Mouse (Mus musculus) kidney, embryonic 14.5 days (tissue): ENCODE data around the gene Mpp3. TPM values are rescaled to one million over a fixed set of nuclear protein-coding genes. Genes with fewer than 3 reads are reported as not detected.

Experiments used
- ATAC-seq: fragments of 200-750 bp; cut with Nextera tagmentation; 2 replicates; pipeline ENCODE4 v1.8.0; 2017; ENCODE audit warnings: moderate number of reproducible peaks, mild to moderate bottlenecking, moderate TSS enrichment, moderate library complexity; ENCODE audit not compliant: low FRiP score, low TSS enrichment
- H3K27ac ChIP-seq: fragments of 300-500 bp; sonication (generic); 2 replicates; pipeline ENCODE4 v1.5.1; 2014; ENCODE audit warnings: low read depth, mild to moderate bottlenecking, low read length, moderate library complexity, mixed read lengths
- H3K27me3 ChIP-seq: fragments of 300-500 bp; sonication (generic); 2 replicates; pipeline ENCODE4 v1.6.1; 2014; ENCODE audit warnings: mild to moderate bottlenecking, low read length; ENCODE audit not compliant: control insufficient read depth, insufficient read depth
- H3K36me3 ChIP-seq: fragments of 300-500 bp; sonication (generic); 2 replicates; pipeline ENCODE4 v1.6.1; 2014; ENCODE audit warnings: low read length, mixed read lengths; ENCODE audit not compliant: control insufficient read depth, insufficient read depth
- H3K4me1 ChIP-seq: fragments of 300-500 bp; sonication (generic); 2 replicates; pipeline ENCODE4 v1.6.1; 2014; ENCODE audit warnings: low read length, mixed read lengths; ENCODE audit not compliant: control insufficient read depth, insufficient read depth
- H3K4me2 ChIP-seq: fragments of 300-500 bp; sonication (generic); replicated peaks from 2 replicates; pipeline ENCODE4 v1.6.1; 2014; ENCODE audit warnings: low read depth, mild to moderate bottlenecking, low read length
- H3K4me3 ChIP-seq: fragments of 300-500 bp; sonication (generic); 2 replicates; pipeline ENCODE4 v1.5.1; 2014; ENCODE audit warnings: mild to moderate bottlenecking, low read length
- H3K9ac ChIP-seq: fragments of 300-500 bp; sonication (generic); 2 replicates; pipeline ENCODE4 v1.6.1; 2014; ENCODE audit warnings: low read depth, mild to moderate bottlenecking, low read length, moderate library complexity
- H3K9me3 ChIP-seq: fragments of 300-500 bp; sonication (generic); 2 replicates; pipeline ENCODE4 v1.6.1; 2016; ENCODE audit warnings: low read length; ENCODE audit not compliant: control insufficient read depth
- WGBS: fragments of 180-500 bp; shearing (Covaris S2); extraction: QIAGEN DNeasy Blood & Tissue Kit; methylation state at CpG from one replicate; pipeline ENCODE4 v1.1.7; 2014; 5-methylcytosine and 5-hydroxymethylcytosine counted together
- polyA plus RNA-seq: library from polyadenylated mRNA; unstranded; fragments of >200 nt; fragmentation: Nextera tagmentation; extraction: Ambion mirVana; gene quantifications from 2 replicates; pipeline ENCODE4 v1.2.1, GENCODE M21; 2014

The Mpp3 gene
- polyA plus RNA-seq, 1 experiment from 2014 or later = 8.4 TPM

DNA sequence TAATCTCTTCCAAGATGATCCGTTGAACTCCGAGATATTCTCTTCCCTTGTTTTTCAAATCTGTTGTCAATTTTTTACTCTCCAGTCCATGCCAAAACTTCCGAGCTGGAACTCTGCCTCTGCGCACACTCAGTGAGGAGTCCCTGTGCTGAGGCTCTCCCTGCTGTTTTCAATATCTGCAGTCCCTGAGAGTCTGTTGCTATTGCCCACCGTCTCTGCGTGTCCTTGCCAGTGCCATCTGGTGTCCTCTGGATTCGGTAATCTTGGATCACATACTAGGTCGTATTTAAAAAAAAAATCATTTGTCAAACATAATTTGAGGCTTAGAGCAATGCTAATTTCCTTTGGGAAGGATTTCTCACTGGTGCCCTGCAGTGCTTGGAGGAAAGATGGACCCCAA, 6.6 kb upstream of the Mpp3 start:
- 78% methylated on average over 8 of the region's 8 CpGs for WGBS
- no peaks in the 10 kb centered on the region for H3K36me3 ChIP-seq

DNA sequence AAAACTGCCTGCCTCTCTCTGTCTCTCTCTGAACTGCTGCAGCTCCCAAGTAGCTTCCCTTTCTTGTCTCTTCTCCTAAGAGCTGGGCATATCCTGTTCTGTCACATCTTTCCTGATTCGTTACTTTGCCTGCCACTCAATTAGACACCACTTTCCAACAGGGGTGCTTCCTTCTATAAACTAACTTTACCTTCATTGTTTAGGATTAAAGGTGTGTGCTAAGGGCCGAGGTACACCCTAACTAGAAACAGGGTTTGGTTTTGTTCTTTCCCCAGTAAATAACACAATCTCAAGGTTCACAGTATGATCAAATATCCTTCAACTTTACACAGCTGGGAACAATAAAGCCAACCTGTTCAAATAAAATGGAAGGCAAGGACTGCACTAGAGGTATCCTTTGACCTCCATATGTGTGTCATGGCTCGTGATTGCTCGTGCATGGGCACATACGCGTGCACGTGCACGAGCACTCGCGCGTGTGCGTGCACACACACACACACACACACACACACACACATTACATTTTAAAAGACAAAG, 4.9 kb upstream of the Mpp3 start:
- no peaks in the 10 kb centered on the region for H3K36me3 ChIP-seq
- H3K4me1 ChIP-seq = no peaks in the 10 kb centered on the region
- H3K9ac ChIP-seq = no peak overlapping the region
- H3K9me3 ChIP-seq = no peaks in the 10 kb centered on the region
- ATAC-seq = no peak
- no peak overlapping the region for H3K4me3 ChIP-seq
- H3K4me2 ChIP-seq = no peak overlapping the region
- peaks cover 3% of the 10 kb centered on the region for H3K27me3 ChIP-seq
- 89% methylated on average over 12 of the region's 12 CpGs for WGBS
- H3K27ac ChIP-seq = no peak overlapping the region

More for the DNA sequence above, 6.6 kb upstream of the Mpp3 start:
- Histone ChIP-seq H3K27me3 (no peaks in the 10 kb centered on the region; the same call in 1 of the 2 replicates), H3K4me2 (no peak overlapping the region), H3K4me1 (peaks cover 5% of the 10 kb centered on the region; the same call in 1 of the 2 replicates), H3K4me3 (no peak overlapping the region), H3K9ac (no peak overlapping the region), H3K27ac (no peak overlapping the region), H3K9me3 (no peaks in the 10 kb centered on the region)
- ATAC-seq = no peak

DNA sequence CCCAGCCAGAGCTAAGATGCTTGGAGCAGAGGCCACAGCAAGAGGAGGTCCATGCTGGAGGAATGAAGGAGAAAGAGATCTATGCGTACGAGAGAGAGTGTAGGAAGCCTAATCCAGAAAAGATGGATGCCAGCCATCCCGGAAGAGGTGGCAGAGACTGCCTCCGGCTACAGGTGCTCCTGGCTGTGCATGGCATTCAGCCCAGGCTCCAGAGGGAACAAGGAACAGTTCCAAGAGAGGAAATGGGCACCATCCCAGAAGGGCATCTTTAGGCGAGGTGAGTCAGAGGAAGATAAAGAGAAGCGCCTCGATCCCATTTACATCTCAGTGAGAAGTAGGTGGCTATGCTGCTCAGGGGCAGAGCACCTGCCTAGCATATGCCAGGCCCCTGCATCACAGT, 2.9 kb upstream of the Mpp3 start:
- Histone ChIP-seq H3K4me2 (no peak overlapping the region), H3K9me3 (no peaks in the 10 kb centered on the region), H3K4me3 (no peak overlapping the region), H3K9ac (no peak overlapping the region), H3K4me1 (peaks cover 6% of the 10 kb centered on the region), H3K27me3 (peaks cover 3% of the 10 kb centered on the region; the same call in 1 of the 2 replicates), H3K27ac (no peak overlapping the region), H3K36me3 (no peaks in the 10 kb centered on the region)
- no peak for ATAC-seq
- 87% methylated on average over 7 of the region's 7 CpGs for WGBS

DNA sequence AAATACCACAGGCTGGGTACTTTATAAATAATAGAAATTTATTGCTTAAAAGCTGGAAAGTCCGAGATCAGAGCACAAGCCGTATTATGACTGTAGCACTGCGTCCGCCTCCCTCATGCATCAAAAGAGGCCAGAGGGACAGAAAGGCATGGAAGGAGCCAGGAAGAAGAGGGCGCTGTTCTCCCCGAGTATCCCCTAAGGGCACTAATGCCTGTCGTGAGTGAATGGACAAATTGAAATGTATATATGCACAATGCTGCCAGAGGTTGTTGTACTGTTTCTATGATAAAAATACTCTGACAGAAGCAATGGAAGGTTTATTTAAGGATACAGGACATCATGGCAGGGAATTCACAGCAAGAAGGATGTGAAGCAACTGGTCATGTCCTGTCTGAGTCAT, 1.7 kb upstream of the Mpp3 start:
- Histone ChIP-seq H3K27ac (no peak overlapping the region), H3K27me3 (peaks cover 5% of the 10 kb centered on the region; the same call in 1 of the 2 replicates), H3K4me2 (no peak overlapping the region), H3K4me1 (peaks cover 16% of the 10 kb centered on the region), H3K9ac (no peak overlapping the region), H3K36me3 (no peaks in the 10 kb centered on the region), H3K9me3 (no peaks in the 10 kb centered on the region), H3K4me3 (no peak overlapping the region)
- 36% methylated on average over 7 of the region's 7 CpGs for WGBS
- no peak for ATAC-seq

DNA sequence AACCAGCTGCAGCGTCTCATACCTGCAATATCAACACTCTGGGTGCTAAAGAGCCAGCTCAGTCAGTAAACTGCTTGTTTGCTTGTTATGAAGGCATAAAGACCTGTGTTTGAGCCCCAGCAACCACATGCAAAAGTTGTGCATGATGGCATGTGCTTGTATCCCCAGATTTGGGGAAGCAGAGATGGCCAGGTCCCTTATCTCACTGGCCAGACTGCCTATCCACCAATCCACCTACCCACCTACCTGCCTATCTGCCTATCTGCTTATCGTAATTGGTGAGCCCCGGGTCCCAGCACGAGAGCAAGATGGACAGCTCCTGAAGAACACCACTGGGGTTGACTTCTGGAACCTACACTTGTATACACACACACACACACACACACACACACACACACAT, 1.0 kb upstream of the Mpp3 start:
- no peak overlapping the region for H3K4me2 ChIP-seq
- H3K27ac ChIP-seq = no peak overlapping the region
- H3K4me1 ChIP-seq = peaks cover 16% of the 10 kb centered on the region
- no peaks in the 10 kb centered on the region for H3K36me3 ChIP-seq
- ATAC-seq = no peak
- no peak overlapping the region for H3K9ac ChIP-seq
- no peaks in the 10 kb centered on the region for H3K9me3 ChIP-seq
- 82% methylated on average over 4 of the region's 4 CpGs for WGBS
- no peak overlapping the region for H3K4me3 ChIP-seq
- peaks cover 7% of the 10 kb centered on the region; the same call in 1 of the 2 replicates for H3K27me3 ChIP-seq

DNA sequence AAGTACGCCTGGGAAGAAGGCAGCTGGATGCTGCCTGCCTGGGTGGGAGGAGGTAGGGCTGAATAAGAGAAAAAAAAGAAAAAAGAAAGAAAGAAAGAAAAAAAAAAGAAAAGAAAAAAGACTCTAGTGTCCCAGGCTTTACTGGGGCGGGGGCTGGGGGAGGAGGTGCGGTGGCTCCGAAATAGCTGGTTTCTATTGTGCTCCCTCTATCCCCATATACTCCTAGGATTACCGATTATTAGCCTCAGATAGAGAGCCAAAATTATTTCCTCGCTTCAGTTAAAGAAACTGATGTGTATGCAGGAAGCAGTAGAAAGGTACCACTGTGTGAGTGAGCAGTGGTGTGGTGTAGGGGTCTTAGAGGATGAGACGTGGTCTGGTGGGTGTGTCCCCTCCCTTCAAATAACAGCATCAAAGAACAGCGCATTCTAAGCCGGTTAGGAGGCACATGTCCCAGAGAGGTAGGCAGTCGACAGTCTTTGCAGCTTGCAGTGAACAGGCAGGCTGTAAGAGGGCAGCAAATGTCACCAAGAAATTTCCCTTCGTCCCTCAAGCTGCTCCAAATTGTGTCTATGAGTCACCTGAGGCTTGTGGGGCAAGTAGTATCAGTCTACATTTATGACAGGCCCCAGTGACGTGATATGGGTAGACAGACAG, 772 bp downstream of the Mpp3 start:
- Histone ChIP-seq H3K4me2 (peak overlapping the region; percentile 80), H3K9me3 (no peaks in the 10 kb centered on the region), H3K36me3 (peaks cover 3% of the 10 kb centered on the region; the same call in 1 of the 2 replicates), H3K9ac (no peak overlapping the region), H3K4me3 (peak overlapping the region; percentile 46), H3K27me3 (peaks cover 7% of the 10 kb centered on the region; the same call in 1 of the 2 replicates), H3K4me1 (peaks cover 16% of the 10 kb centered on the region), H3K27ac (peak overlapping the region; percentile 71)
- ATAC-seq = 0 out of 2 replicates have a peak, but pooled peaks have one; percentile 20
- WGBS = 6% methylated on average over 12 of the region's 12 CpGs

DNA sequence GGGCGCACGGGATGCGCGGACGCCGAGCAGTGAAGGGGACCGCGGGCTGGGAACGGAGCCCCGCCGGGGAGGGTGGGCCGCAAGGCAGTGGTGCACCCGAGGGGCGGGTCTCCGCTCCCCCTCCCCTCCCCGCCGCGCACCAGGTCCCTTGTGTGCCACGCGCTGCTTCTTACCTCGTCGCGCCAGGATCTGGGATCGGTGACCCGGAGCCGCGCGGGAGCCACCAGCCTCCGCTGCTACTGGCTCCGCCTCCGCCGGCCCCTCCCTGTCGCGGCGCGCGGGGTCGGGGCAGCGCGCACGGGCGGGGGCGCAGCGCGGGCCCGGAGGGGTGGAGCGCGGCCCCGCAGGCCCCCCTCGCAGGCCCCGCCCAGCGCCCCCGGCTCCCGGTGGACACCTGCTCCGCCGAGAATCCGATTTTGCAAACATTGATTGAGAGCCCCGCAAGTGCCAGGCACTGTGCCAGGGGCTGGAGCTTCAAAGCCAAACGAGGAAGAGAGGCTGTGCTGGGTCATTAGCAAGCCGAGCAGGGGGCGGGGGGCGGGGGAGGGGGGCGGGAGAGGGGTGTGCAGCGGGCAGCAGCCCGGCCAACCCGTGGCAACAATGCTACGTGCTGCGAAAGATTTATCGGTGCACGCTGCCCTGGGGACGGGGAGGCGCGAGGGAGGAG, 1.4 kb downstream of the Mpp3 start:
- peak overlapping the region; percentile 80 for H3K4me2 ChIP-seq
- peaks cover 16% of the 10 kb centered on the region for H3K4me1 ChIP-seq
- peak; percentile 90 for ATAC-seq
- H3K4me3 ChIP-seq = peak overlapping the region; percentile 46
- peak overlapping the region; percentile 71 for H3K27ac ChIP-seq
- peaks cover 7% of the 10 kb centered on the region; the same call in 1 of the 2 replicates for H3K27me3 ChIP-seq
- under 1% methylated on average over 50 of the region's 73 CpGs for WGBS
- H3K9me3 ChIP-seq = no peaks in the 10 kb centered on the region
- H3K36me3 ChIP-seq = peaks cover 3% of the 10 kb centered on the region; the same call in 1 of the 2 replicates
- peak overlapping the region; percentile 53 for H3K9ac ChIP-seq

DNA sequence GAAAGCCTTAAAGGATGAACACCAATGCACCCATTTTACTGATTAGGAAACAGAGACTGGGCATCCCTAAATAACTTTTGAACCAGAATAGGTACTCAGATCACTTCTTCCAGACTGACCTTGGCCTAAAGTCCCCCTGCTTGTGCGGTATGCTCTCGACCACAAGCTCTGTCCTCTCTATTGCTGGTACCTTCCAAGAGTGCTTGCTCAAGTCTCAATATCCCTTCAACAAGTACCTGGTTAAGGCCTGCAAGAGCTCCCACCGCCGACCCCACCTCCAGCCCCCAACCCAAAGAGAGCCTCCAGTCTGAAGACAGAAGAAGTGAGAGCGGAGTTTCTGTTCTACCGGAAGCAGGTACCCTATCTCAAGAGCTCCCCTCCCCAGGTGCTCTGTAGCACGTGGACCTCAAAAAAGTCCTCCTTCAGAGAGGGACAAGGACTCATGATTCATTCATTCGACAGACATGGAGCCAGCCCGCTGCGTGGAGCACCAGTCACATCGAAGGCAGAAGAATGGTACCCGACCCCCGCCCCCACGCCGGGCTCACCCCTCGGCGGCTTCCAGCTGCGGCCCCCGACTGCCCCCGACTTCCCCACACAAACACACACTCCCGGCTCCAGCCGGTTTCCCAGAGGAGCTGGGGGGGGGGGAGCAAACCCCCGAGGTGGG, 2.1 kb downstream of the Mpp3 start:
- Histone ChIP-seq H3K4me2 (peak overlapping the region; percentile 80), H3K36me3 (peaks cover 3% of the 10 kb centered on the region; the same call in 1 of the 2 replicates), H3K9me3 (no peaks in the 10 kb centered on the region), H3K4me3 (peak overlapping the region; percentile 46), H3K4me1 (peaks cover 16% of the 10 kb centered on the region), H3K9ac (peak overlapping the region; percentile 53), H3K27ac (peak overlapping the region; percentile 71; the same call in 1 of the 2 replicates), H3K27me3 (peaks cover 7% of the 10 kb centered on the region; the same call in 1 of the 2 replicates)
- ATAC-seq = peak; percentile 29; the same call in 1 of the 2 replicates
- 3% methylated on average over 22 of the region's 23 CpGs for WGBS
